Comparison of ENCODE assay signal across 11 mouse cellular contexts in the genomic region with DNA sequence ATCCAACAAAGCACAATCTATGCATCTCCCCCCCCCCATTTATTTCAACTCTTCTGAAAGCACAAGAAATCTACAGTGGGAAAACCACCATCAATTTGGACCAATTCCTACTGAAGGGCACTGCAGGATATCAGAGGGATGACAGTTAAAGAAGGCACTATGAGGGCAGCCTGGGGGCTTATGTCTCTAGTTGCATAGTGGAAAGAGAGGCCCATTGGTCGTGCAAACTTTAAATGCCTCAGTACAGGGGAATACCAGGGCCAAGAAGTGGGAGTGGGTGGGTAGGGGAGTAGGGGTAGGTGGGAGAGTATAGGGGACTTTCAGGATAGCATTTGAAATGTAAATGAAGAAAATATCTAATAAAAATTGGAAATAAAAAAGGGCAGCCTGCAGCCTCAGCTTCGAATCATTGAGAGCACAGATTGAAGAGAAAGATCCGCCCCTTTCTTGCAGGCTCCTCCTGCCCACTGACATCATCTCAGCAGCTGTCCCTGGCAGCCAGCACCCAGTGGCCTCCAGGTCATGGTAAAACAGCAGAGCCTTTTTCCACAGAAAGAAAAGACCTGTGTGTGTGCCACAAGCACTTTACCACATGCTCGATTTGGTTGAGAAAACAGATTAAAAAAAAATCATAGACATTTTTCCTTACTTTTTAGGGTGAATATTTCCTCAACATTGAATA.
A peak's percentile ranks its signal among the peaks of the same experiment; 100 is the strongest.
DNase-seq lines count a peak whose midpoint lies in the region; ATAC-seq lines count a peak whose summit lies in the region.
"Had no signal": no experiment of that assay in that cellular context is flagged by ENCODE, and none has a peak within 500 bp of the region (broad histone marks: within the 10 kb centered on the region; RNA-seq: fewer than 3 reads in every experiment).

No protein-coding gene starts in this region.

- H3K4me2 ChIP-seq in limb, embryonic 11.5 days (ENCODE audit: low read depth, severe bottlenecking), result no peak overlapping the region
- H3K4me2 ChIP-seq: stomach, embryonic 15.5 days had no signal

- H3K27ac ChIP-seq in limb, embryonic 11.5 days (replicated peaks; ENCODE audit: low read depth, low read length), result no peak overlapping the region
- H3K27ac ChIP-seq in limb, embryonic 10.5 days, result no peak overlapping the region
- H3K27ac ChIP-seq: stomach, embryonic 15.5 days had no signal

- H3K4me3 ChIP-seq in limb, embryonic 11.5 days (ENCODE audit: low read depth, low read length), result no peak overlapping the region
- H3K4me3 ChIP-seq in limb, embryonic 10.5 days, result no peak overlapping the region
- H3K4me3 ChIP-seq: stomach, embryonic 15.5 days had no signal

- peak; percentile 14 to 62 for DNase-seq in adrenal gland, adult (ENCODE audit: inconsistent age in 2 of 2, low spot score in 1 of 2)
- DNase-seq in adrenal gland, postnatal 4 days (ENCODE audit: low spot score in 2 of 2), result no peak
- no peak for DNase-seq in limb, embryonic 11.5 days (ENCODE audit: low spot score)
- DNase-seq in limb, embryonic 10.5 days (ENCODE audit: low spot score), result no peak
- DNase-seq in brain, adult 2 months (ENCODE audit: low read depth, low spot score), result peak; percentile 59
- peak; percentile 25 for DNase-seq in gastrocnemius, postnatal 25 days
- DNase-seq in thymus, postnatal 0 days (ENCODE audit: low spot score), result no peak
- DNase-seq in urinary bladder, postnatal 14 days (ENCODE audit: low spot score), result no peak
- DNase-seq: cerebellum, adult 18-20 months had no signal

- ATAC-seq in limb, embryonic 11.5 days (ENCODE audit: insufficient number of reproducible peaks, low FRiP score, low TSS enrichment, low read depth), result 0 out of 2 replicates have a peak, but pooled peaks have one; percentile 35
- ATAC-seq: Patski had no signal

- no peaks in the 10 kb centered on the region for H3K36me3 ChIP-seq in limb, embryonic 11.5 days (ENCODE audit: control insufficient read depth, insufficient read depth, low read length)
- H3K36me3 ChIP-seq in limb, embryonic 10.5 days, result no peaks in the 10 kb centered on the region
- H3K36me3 ChIP-seq: stomach, embryonic 15.5 days had no signal

- no peak overlapping the region for H3K9ac ChIP-seq in limb, embryonic 11.5 days (ENCODE audit: low read length)
- H3K9ac ChIP-seq: stomach, embryonic 15.5 days had no signal

- WGBS in limb, embryonic 11.5 days, result 64% methylated on average over 4 of the region's 4 CpGs
- WGBS in limb, embryonic 10.5 days, result 70% methylated on average over 4 of the region's 4 CpGs

- H3K27me3 ChIP-seq in limb, embryonic 11.5 days (ENCODE audit: control insufficient read depth, insufficient read depth, low read length), result no peaks in the 10 kb centered on the region
- no peaks in the 10 kb centered on the region for H3K27me3 ChIP-seq in limb, embryonic 10.5 days (ENCODE audit: low read depth, poor library complexity, severe bottlenecking)
- H3K27me3 ChIP-seq: Patski; stomach, embryonic 15.5 days had no signal

- no peaks in the 10 kb centered on the region for H3K4me1 ChIP-seq in limb, embryonic 11.5 days (ENCODE audit: control insufficient read depth, insufficient read depth, low read length)
- H3K4me1 ChIP-seq in limb, embryonic 10.5 days, result no peaks in the 10 kb centered on the region
- H3K4me1 ChIP-seq: stomach, embryonic 15.5 days had no signal

- H3K9me3 ChIP-seq in limb, embryonic 11.5 days (ENCODE audit: control insufficient read depth, low read length), result no peaks in the 10 kb centered on the region
- no peaks in the 10 kb centered on the region for H3K9me3 ChIP-seq in limb, embryonic 10.5 days (replicated peaks)
- H3K9me3 ChIP-seq: stomach, embryonic 15.5 days had no signal

Comparison
In these comparisons a context has a peak if more than half of its experiments do, and no peak if none do; other contexts are left out.
1. DNase-seq: peak in adrenal gland, adult (2 of 2), brain, adult 2 months (single experiment) and gastrocnemius, postnatal 25 days (single experiment); none in adrenal gland, postnatal 4 days (0 of 2), limb, embryonic 11.5 days (single experiment), limb, embryonic 10.5 days (single experiment), thymus, postnatal 0 days (single experiment) and urinary bladder, postnatal 14 days (single experiment).